Mouse (Mus musculus) right cerebral cortex, postnatal 14 days (tissue): Measurements from ENCODE around the gene Atp5h.
"Not testable (repeated sequence)": the region's sequence is repeated elsewhere in the genome, so short reads cannot be mapped to it uniquely, and the experiment has no call there.

Source experiments
- DNase-seq: peaks from one replicate; pipeline ENCODE4 v3.0.0; 2022

The Atp5h gene

DNA sequence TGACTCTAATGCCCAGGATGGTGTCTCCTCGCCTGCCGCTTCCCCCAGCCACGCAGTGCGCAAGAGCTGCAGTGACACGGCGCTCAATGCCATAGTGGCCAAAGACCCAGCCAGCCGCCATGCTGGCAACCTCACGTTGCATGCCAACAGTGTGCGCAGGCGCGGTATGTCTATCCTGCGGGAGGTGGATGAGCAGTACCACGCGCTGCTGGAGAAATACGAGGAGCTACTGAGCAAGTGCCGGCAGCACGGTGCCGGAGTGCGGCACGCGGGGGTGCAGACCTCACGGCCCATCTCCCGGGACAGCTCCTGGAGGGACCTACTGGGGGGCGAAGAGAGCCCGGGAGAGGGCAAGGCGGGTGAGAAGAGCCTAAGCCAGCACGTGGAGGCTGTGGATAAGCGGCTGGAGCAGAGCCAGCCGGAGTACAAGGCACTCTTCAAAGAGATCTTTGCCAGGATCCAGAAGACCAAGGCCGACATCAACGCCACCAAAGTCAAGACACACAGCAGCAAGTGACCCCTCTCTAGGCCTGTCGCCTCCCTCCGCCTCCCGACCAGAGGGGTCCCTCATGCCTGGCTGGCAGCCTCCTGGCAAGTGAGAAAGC is 25.9 kb downstream of the Atp5h start:
- DNase-seq, result no peak

DNA sequence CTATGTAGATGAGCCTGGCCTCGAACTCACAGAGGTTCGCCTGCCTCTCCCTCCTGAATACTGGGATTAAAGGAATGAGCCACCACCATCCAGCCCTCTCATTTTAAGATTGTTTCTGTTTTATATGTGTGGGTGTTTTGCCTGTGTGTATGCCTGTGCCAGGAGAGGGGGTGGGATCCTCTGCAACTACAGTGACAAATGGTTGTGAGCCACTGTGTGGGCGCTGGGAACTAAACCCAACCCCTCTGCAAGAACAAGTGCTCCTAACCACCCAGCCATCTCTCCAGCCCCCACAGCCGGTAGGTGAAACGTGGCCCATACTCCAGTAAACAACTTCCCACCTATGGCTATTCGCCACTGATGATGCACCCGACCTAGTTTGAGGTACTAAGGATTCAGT is 28.4 kb downstream of the Atp5h start:
- DNase-seq, result no peak

- not testable (repeated sequence) for DNase-seq
These were observed 32.9 kb downstream of the Atp5h start for GRCm38 (mm10) chr11:115386859-115387258.

GRCm38 (mm10) chr11:115384587-115384986 is 35.2 kb downstream of the Atp5h start:
- no peak for DNase-seq

DNA sequence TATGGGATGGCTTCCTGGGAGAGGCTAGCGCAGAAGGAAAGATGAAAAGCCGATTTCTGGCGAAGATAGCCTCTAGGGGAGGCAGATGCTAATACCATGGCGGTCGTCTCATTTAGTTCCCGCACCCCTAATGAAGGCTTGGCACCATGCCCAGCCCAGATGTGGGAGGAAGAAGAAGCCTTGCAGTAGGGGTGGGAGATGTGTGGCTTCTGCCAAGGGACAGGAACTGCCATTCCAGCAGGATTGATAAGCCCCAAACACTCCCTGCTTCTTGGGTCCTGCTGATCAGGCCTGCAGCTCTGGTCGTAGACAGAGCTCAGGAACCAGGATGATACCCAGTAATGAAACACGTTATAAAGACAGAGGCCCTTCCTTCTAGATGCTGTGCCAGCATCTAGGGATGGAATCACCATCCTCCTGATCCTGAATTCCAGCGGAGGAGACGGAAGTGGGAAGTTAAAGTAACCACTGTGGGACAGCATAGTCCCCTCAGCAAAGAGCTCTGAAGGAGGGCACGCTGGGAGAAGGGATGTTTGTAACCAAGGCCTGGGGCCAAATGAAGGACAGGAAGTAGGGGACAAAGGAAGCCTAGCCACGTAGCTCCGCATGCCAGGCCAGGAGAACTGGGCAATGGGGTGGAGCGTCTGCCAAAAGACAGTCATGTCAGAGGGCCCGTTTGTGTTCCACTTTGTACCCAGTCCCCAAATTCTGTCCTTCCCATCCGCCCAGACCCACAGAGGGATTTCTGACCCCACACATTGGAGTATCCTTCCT is 35.9 kb downstream of the Atp5h start:
- peak; percentile 69 for DNase-seq

- DNase-seq, result no peak
These were observed 36.9 kb downstream of the Atp5h start for GRCm38 (mm10) chr11:115382891-115383290.

GRCm38 (mm10) chr11:115381743-115382539 is 37.8 kb downstream of the Atp5h start, which contains the start of gene Cdr2l:
TSS of gene Cdr2l (plus strand) at chr11:115381916.
- DNase-seq, result peak; percentile 86

DNA sequence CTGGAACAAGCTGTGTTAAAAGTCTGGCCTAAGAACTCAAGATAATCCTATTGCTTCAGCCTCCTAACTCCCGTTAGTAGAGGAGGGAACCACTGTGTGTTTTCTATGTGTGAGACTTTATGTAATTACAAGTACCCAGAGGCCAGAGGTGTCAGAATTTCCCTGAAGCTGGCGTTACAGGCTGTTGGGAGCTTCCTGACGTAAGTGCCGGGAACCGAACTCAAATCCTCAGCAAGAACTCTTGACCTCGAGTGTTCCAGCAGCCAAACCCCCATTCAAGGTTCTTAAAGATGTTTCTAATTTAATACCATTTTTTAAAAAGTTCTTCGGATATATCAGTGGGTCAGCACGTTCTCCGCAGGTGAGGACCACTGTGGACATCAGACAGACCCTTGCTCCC is 38.5 kb downstream of the Atp5h start:
- DNase-seq, result no peak

- no peak for DNase-seq
These were observed 41.9 kb downstream of the Atp5h start for GRCm38 (mm10) chr11:115377854-115378253.

- no peak for DNase-seq
These were observed 42.5 kb downstream of the Atp5h start for GRCm38 (mm10) chr11:115377254-115377653.

GRCm38 (mm10) chr11:115376722-115377121 is 43.0 kb downstream of the Atp5h start:
- DNase-seq, result no peak

DNA sequence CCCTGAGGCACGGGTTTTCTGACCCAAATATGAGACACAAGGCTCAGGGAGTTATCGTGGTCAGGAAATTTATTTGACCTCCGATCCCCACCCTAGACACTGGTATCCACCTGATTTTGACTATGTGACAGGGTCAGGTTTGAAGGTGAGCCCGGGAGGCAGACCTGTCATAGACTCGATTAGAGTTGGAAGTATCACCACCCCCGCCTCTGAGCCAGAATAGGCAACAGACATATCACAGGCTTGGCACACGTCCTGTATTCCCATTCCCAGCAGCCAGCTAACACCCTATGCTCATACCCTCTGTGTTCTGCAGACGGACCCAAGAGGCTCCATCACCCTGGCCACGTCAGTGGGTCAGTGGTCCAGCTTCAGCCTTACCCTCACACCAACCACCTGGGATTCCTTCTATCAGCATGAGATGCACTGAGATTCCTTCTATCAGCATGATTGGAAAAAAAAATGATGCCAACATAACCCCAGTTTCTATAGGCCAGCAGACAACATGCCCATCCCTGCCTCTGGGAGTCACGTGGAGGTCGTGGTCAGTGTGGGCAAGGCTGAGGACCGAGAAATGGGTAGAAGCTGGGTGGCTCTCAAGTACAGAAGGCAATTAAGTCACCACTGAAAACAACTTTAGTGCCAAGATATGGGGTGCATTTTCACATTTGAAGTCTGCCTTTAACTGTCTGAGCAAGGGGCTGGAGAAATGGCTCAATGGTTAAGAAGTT is 44.9 kb downstream of the Atp5h start:
- DNase-seq, result peak; percentile 47

- peak; percentile 79 for DNase-seq
These were observed 45.7 kb downstream of the Atp5h start for GRCm38 (mm10) chr11:115373805-115374694.

GRCm38 (mm10) chr11:115372737-115373136 is 47.0 kb downstream of the Atp5h start:
- no peak for DNase-seq

DNA sequence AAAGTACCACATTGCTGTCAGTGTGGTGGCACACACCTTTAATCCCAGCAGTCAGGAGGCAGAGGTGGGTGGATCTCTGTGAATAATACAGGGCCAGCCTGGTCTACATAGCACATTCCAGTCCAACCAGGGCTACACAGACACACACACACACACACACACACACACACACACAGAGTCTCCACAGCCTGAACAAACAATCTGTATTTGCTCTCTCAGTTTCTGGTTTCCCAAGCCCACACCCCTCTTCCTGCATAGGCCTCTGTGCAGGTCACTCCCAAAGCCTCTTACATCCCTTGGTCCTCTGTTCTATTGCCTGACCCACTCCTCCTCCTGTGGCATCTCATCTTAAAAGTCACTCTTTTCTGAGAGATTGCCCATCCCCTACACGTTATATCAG is 47.7 kb downstream of the Atp5h start:
- no peak for DNase-seq

- no peak for DNase-seq
These were observed 48.4 kb downstream of the Atp5h start for GRCm38 (mm10) chr11:115371354-115371753.

GRCm38 (mm10) chr11:115370368-115370767 is 49.4 kb downstream of the Atp5h start:
- DNase-seq, result no peak

DNA sequence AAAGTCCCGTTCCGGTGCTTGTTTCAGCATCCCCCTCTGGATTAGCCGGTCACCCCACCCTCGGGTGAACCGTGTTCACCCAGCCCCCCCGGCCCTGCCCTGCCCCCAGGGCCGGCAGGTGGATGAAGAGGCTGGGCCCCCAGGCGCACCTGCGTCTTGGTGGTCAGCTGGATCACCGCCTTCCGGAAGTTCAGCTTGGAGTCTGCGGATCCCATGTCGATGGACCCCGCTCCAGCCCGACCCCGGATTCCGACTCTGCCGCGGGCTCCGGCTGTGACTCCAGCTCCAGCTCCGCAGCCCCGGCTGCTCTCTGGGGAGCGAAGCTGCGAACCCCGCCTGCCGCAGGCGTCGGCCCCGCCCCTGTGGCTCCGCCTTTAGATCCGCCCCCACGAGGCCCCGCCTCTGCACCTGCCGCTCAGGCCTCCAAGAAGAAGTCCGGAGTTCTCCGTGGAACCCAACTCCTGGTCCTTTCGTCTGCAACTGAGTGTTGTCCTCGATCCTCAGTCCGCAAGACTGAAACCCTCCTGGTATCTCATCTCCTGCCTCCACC is 52.3 kb downstream of the Atp5h start, which contains the start of gene Hid1:
Gene Hid1, minus strand, starts transcription at position 362 of the 550 bp plus-strand sequence.
- DNase-seq, result peak; percentile 82

- peak; percentile 63 for DNase-seq
These were observed 52.9 kb downstream of the Atp5h start for GRCm38 (mm10) chr11:115366706-115367394.

GRCm38 (mm10) chr11:115366039-115366705 is 53.6 kb downstream of the Atp5h start:
- no peak for DNase-seq
